Mouse (Mus musculus): ENCODE results near the gene Fam114a1. TPM values are rescaled to one million over a fixed set of nuclear protein-coding genes. Genes with fewer than 3 reads are reported as not detected.

Gene Fam114a1
- 48.2 and 49.1 TPM in 2 replicates for polyA plus RNA-seq (2015; fragmentation: Nextera tagmentation; extraction: Ambion mirVana)

GRCm38 (mm10) chr5:64969861-64970771 lies at the start of gene Fam114a1:
Gene Fam114a1 (plus strand): TSS chr5:64970071.
- under 1% methylated on average over 61 of the region's 68 CpGs for WGBS
- peak; percentile 89 for ATAC-seq (ENCODE audit: insufficient read depth, low FRiP score, low read depth)
- Histone ChIP-seq H3K27me3 (replicated peaks) (no peaks in the 10 kb centered on the region), H3K9me3 (no peaks in the 10 kb centered on the region), H3K4me1 (no peaks in the 10 kb centered on the region), H3K36me3 (no peaks in the 10 kb centered on the region), H3K4me3 (replicated peaks) (peak within 1 kb of the TSS; percentile 68), H3K4me2 (peak within 1 kb of the TSS; percentile 82), H3K9ac (peak within 1 kb of the TSS; percentile 73), H3K27ac (peak within 1 kb of the TSS; percentile 84)

- ATAC-seq (ENCODE audit: insufficient read depth, low FRiP score, low read depth): no peak
- Histone ChIP-seq H3K9ac (no peak overlapping the region), H3K4me2 (no peak overlapping the region), H3K4me3 (replicated peaks) (no peak overlapping the region), H3K36me3 (no peaks in the 10 kb centered on the region), H3K9me3 (no peaks in the 10 kb centered on the region), H3K27ac (no peak overlapping the region), H3K4me1 (no peaks in the 10 kb centered on the region), H3K27me3 (replicated peaks) (no peaks in the 10 kb centered on the region)
- 86% methylated on average over 5 of the region's 5 CpGs for WGBS
Measured at GRCm38 (mm10) chr5:64922891-64923381, 46.9 kb upstream of the Fam114a1 start.

- H3K27ac ChIP-seq: no peak overlapping the region
- no peak overlapping the region for H3K4me2 ChIP-seq
- no peaks in the 10 kb centered on the region for H3K9me3 ChIP-seq
- H3K4me3 ChIP-seq (replicated peaks): no peak overlapping the region
- no peak overlapping the region for H3K9ac ChIP-seq
- 36% methylated on average over 3 of the region's 3 CpGs for WGBS
- H3K4me1 ChIP-seq: no peaks in the 10 kb centered on the region
- H3K27me3 ChIP-seq (replicated peaks): no peaks in the 10 kb centered on the region
- no peaks in the 10 kb centered on the region for H3K36me3 ChIP-seq
- no peak for ATAC-seq (ENCODE audit: insufficient read depth, low FRiP score, low read depth)
Measured at GRCm38 (mm10) chr5:64932215-64932614, 37.7 kb upstream of the Fam114a1 start.

- no peak overlapping the region for H3K4me2 ChIP-seq
- no peaks in the 10 kb centered on the region for H3K4me1 ChIP-seq
- H3K4me3 ChIP-seq (replicated peaks): no peak overlapping the region
- no peaks in the 10 kb centered on the region for H3K27me3 ChIP-seq (replicated peaks)
- no peaks in the 10 kb centered on the region for H3K9me3 ChIP-seq
- ATAC-seq (ENCODE audit: insufficient read depth, low FRiP score, low read depth): no peak
- 90% methylated on average over 15 of the region's 15 CpGs for WGBS
- H3K27ac ChIP-seq: no peak overlapping the region
- no peaks in the 10 kb centered on the region for H3K36me3 ChIP-seq
- no peak overlapping the region for H3K9ac ChIP-seq
Measured at GRCm38 (mm10) chr5:64932775-64933174, 37.1 kb upstream of the Fam114a1 start.

- H3K9me3 ChIP-seq: no peaks in the 10 kb centered on the region
Measured at GRCm38 (mm10) chr5:64951486-64951885, 18.4 kb upstream of the Fam114a1 start.

GRCm38 (mm10) chr5:64954931-64955330 lies 14.9 kb upstream of the Fam114a1 start:
- Histone ChIP-seq H3K4me2 (no peak overlapping the region), H3K9me3 (no peaks in the 10 kb centered on the region), H3K4me3 (replicated peaks) (no peak overlapping the region), H3K4me1 (no peaks in the 10 kb centered on the region), H3K27me3 (replicated peaks) (no peaks in the 10 kb centered on the region), H3K36me3 (no peaks in the 10 kb centered on the region), H3K27ac (no peak overlapping the region), H3K9ac (no peak overlapping the region)
- 74% methylated on average over 8 of the region's 8 CpGs for WGBS
- no peak for ATAC-seq (ENCODE audit: insufficient read depth, low FRiP score, low read depth)

More at GRCm38 (mm10) chr5:64951486-64951885, 18.4 kb upstream of the Fam114a1 start:
- H3K27ac ChIP-seq: no peak overlapping the region
- no peaks in the 10 kb centered on the region for H3K36me3 ChIP-seq
- ATAC-seq (ENCODE audit: insufficient read depth, low FRiP score, low read depth): no peak
- H3K9ac ChIP-seq: no peak overlapping the region
- no peak overlapping the region for H3K4me3 ChIP-seq (replicated peaks)
- no peak overlapping the region for H3K4me2 ChIP-seq
- H3K27me3 ChIP-seq (replicated peaks): no peaks in the 10 kb centered on the region
- WGBS: 72% methylated on average over 5 of the region's 5 CpGs
- H3K4me1 ChIP-seq: no peaks in the 10 kb centered on the region

GRCm38 (mm10) chr5:64958991-64959842 lies 10.7 kb upstream of the Fam114a1 start:
- Histone ChIP-seq H3K4me2 (no peak overlapping the region), H3K27me3 (replicated peaks) (no peaks in the 10 kb centered on the region), H3K4me3 (replicated peaks) (no peak overlapping the region), H3K4me1 (no peaks in the 10 kb centered on the region), H3K9ac (no peak overlapping the region), H3K36me3 (no peaks in the 10 kb centered on the region), H3K27ac (no peak overlapping the region), H3K9me3 (no peaks in the 10 kb centered on the region)
- no peak for ATAC-seq (ENCODE audit: insufficient read depth, low FRiP score, low read depth)
- WGBS: 77% methylated on average over 22 of the region's 22 CpGs

GRCm38 (mm10) chr5:64959843-64960230 lies 10.0 kb upstream of the Fam114a1 start, which contains the start of gene Tlr6:
Gene Tlr6 (minus strand): TSS chr5:64960097.
- no peaks in the 10 kb centered on the region for H3K36me3 ChIP-seq
- no peak within 1 kb of the TSS for H3K4me3 ChIP-seq (replicated peaks)
- no peaks in the 10 kb centered on the region for H3K4me1 ChIP-seq
- WGBS: 70% methylated on average over 13 of the region's 13 CpGs
- no peaks in the 10 kb centered on the region for H3K27me3 ChIP-seq (replicated peaks)
- H3K9me3 ChIP-seq: no peaks in the 10 kb centered on the region
- H3K9ac ChIP-seq: no peak within 1 kb of the TSS
- no peak within 1 kb of the TSS for H3K4me2 ChIP-seq
- H3K27ac ChIP-seq: no peak within 1 kb of the TSS
- no peak for ATAC-seq (ENCODE audit: insufficient read depth, low FRiP score, low read depth)

GRCm38 (mm10) chr5:64960857-64961391 lies 8.9 kb upstream of the Fam114a1 start:
- H3K9me3 ChIP-seq: no peaks in the 10 kb centered on the region
- 85% methylated on average over 13 of the region's 13 CpGs for WGBS
- ATAC-seq (ENCODE audit: insufficient read depth, low FRiP score, low read depth): no peak
- no peaks in the 10 kb centered on the region for H3K36me3 ChIP-seq
- no peak overlapping the region for H3K4me3 ChIP-seq (replicated peaks)
- no peak overlapping the region for H3K9ac ChIP-seq
- H3K4me2 ChIP-seq: no peak overlapping the region
- H3K27me3 ChIP-seq (replicated peaks): no peaks in the 10 kb centered on the region
- H3K4me1 ChIP-seq: no peaks in the 10 kb centered on the region
- no peak overlapping the region for H3K27ac ChIP-seq

- Histone ChIP-seq H3K36me3 (no peaks in the 10 kb centered on the region), H3K4me2 (no peak overlapping the region), H3K4me1 (no peaks in the 10 kb centered on the region), H3K4me3 (replicated peaks) (no peak overlapping the region), H3K27me3 (replicated peaks) (no peaks in the 10 kb centered on the region), H3K27ac (no peak overlapping the region), H3K9me3 (no peaks in the 10 kb centered on the region), H3K9ac (no peak overlapping the region)
- 77% methylated on average over 5 of the region's 5 CpGs for WGBS
- no peak for ATAC-seq (ENCODE audit: insufficient read depth, low FRiP score, low read depth)
Measured at GRCm38 (mm10) chr5:64963271-64963670, 6.6 kb upstream of the Fam114a1 start.

GRCm38 (mm10) chr5:64963735-64964134 lies 6.1 kb upstream of the Fam114a1 start:
- H3K9me3 ChIP-seq: no peaks in the 10 kb centered on the region
- H3K9ac ChIP-seq: no peak overlapping the region
- no peak overlapping the region for H3K4me3 ChIP-seq (replicated peaks)
- H3K4me1 ChIP-seq: no peaks in the 10 kb centered on the region
- H3K36me3 ChIP-seq: no peaks in the 10 kb centered on the region
- no peaks in the 10 kb centered on the region for H3K27me3 ChIP-seq (replicated peaks)
- H3K27ac ChIP-seq: no peak overlapping the region
- H3K4me2 ChIP-seq: no peak overlapping the region
- 81% methylated on average over 3 of the region's 3 CpGs for WGBS
- ATAC-seq (ENCODE audit: insufficient read depth, low FRiP score, low read depth): 0 out of 2 replicates have a peak, but pooled peaks have one; percentile 10
